Mouse (Mus musculus): ENCODE data around the gene Kctd19.

Gene Kctd19

DNA sequence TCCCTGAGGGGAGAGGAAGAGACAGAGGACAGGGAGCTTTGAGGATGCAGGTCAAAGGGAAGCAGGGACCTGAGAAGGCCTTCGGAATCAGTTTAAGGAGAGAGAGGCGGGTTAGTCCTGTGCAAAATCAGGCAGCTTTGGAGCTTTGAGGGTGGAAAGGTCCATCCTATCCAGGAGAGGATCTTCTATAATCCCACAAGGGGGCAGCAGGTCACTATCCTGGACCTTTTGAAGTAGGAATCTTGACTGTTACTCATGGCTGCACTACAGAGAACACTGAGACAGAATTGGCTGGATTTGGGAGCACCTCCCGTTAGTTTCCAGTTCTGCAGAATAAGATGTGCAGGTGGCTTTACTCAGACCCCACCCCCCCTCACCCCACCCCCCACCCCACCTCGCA, 53.7 kb downstream of the Kctd19 start:
- no peak for DNase-seq (ENCODE audit: low read depth, low spot score)

DNA sequence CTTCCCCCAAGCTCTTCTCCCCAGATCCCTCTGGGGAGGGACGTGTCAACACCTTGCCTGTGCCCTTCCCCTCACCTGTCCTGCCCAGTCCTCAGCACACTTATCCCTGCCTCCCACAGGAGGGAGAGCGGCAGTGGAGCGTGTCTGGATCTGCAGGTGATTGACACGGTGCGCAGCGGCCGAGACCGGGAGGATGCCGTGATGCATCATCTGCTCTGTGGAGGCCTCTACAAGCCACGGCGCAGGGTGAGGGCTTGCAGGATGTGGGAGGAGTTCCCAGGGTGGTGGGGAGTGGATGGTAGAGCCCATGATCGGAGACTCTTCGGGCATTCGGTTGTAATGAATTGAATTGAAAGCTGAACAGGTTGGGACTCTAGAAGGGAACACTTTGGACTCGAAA, 54.1 kb downstream of the Kctd19 start:
- no peak for DNase-seq (ENCODE audit: low read depth, low spot score)

DNA sequence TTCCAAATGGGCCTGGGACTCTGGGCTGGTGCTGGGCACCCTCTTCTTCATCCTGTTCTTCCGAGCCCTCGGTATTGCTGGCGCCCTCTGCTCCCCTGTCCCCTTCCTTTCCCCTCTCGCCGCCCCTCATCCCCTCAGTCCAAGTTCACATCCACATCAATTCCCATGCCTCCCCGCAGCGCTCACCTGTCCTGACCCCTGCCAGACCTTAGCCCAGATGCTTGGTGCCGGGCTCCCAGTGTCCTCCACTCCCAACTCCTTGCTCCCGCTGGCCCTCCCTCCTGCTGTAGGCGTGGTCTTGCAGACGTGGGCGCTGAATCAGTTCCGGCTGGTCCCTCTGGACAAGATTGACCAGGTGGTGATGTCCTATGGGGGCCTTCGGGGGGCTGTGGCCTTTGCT, 56.6 kb downstream of the Kctd19 start:
- no peak for DNase-seq (ENCODE audit: low read depth, low spot score)

DNA sequence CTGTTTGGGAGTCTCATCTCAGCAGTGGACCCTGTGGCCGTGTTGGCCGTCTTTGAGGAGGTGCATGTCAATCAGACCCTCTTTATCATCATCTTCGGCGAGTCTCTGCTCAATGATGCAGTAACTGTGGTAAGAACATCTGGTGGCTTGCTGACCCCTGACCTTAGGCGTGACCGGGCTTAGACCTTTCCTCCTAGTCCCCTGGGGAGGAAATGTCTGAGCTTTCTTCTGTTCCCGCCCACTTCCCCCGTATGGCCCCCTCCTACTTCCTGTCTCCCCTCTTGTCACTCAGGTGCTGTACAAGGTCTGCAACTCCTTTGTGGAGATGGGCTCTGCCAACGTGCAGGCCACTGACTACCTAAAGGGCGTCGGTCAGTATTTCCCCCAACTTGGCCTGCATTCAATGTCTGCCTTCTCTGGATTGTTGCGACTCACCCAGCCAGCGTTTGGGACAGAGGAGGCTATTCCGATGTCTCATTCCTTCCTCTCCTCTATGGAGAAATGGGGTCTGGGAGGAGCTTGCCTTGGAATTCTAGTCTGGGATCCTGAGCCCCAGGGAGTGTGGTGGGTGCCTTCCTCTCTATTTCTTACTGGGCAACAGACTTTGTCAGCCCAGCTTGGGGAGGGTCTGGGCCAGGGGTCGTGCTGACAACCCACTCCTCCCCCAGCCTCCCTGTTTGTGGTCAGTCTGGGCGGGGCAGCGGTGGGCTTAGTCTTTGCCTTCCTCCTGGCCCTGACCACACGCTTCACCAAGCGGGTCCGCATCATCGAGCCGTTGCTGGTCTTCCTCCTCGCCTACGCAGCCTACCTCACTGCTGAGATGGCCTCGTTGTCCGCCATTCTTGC, 57.9 kb downstream of the Kctd19 start:
- DNase-seq (ENCODE audit: low read depth, low spot score), result no peak

DNA sequence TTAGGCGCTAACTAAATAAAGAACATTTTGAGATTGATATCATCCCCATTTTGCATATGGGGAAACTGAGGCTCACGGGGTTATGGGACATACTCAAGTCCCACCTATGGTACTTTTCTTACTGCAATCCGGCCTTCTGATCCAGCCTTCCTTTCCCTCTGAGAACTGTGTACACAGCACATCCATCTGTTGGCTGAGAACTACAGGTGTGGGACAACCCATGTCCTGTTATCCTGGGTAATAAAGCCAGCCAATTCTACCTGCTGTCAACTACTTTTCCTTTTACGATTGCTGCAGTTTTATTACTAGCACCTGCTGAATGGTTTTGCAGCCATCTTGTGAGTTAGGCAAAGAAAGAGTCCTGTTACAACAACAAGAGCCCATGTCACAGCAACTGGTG, 58.8 kb downstream of the Kctd19 start:
- DNase-seq (ENCODE audit: low read depth, low spot score), result no peak

DNA sequence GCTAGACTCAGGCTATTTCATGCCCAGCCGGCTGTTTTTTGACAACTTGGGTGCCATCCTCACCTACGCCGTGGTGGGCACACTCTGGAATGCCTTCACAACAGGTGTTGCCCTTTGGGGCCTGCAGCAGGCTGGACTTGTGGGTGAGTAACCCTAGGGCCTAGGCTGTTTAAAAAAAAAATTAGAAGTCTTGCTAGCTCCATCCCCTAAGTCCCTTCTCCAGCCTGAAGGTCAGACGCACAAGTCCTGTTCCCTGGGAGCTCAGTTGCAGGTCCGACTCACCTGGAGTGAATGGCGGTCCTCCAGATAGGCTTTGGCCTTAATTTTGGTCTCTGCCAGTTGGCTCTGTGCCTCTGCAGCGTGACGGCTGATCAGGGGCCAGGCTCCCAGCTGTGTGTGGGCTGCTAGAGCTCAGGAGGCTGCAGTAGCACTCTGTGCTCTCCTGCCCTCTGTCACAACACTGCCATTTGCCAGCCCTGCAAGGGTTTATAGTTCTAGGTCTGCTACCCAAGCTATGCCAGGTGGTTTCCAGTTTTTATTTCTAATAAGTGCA, 59.6 kb downstream of the Kctd19 start:
- DNase-seq (ENCODE audit: low read depth, low spot score), result no peak

DNA sequence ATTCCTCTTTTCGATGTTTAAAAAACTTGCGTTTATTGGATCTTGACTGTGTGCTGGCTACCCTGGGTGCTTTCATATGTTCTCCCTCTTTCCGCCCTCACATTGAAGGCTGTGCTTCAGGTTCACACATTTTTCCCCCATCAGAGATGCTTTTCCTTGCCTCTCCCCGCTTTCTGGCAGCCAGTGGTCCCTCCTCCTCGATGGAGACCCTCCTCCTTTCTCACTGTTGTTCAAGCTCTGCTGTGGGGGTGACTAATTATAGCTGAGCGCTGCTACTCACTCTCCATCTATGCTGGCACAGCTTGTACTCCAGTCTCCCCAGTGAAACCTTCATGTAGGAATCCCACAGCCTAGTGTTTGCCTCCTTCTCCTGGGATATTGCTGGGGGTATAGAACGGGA, 63.1 kb downstream of the Kctd19 start:
- no peak for DNase-seq (ENCODE audit: low read depth, low spot score)

DNA sequence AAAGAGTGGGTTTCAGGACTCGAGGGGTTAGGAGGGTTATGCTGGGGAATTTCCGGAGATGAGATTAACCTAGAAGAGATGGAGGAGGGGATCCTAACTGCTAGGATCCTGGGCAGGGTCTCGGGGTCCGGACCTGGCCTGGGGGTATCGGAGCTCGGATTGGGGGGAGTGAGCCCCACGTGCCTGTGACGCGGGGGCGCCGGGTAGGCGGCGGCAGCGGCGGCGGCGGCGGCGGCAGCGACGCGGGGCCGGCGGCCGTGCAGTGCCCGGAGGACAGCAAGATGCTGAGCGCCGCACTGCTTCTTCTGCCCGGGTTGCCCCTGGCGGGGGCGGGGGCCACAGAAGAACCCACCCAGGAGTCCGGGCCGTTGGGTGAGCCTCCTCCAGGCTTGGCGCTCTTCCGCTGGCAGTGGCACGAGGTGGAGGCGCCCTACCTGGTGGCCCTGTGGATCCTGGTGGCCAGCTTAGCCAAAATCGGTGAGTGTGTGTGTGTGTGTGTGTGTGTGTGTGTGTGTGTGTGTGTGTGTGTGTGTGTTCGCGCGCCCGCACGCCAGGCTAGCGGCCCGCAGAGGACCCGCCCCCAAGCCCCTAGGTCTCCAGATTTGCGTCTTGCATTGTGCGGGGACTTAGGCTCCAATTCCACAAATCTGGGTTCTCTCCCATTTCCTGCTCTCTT, 64.1 kb downstream of the Kctd19 start:
- no peak for DNase-seq (ENCODE audit: low read depth, low spot score)

DNA sequence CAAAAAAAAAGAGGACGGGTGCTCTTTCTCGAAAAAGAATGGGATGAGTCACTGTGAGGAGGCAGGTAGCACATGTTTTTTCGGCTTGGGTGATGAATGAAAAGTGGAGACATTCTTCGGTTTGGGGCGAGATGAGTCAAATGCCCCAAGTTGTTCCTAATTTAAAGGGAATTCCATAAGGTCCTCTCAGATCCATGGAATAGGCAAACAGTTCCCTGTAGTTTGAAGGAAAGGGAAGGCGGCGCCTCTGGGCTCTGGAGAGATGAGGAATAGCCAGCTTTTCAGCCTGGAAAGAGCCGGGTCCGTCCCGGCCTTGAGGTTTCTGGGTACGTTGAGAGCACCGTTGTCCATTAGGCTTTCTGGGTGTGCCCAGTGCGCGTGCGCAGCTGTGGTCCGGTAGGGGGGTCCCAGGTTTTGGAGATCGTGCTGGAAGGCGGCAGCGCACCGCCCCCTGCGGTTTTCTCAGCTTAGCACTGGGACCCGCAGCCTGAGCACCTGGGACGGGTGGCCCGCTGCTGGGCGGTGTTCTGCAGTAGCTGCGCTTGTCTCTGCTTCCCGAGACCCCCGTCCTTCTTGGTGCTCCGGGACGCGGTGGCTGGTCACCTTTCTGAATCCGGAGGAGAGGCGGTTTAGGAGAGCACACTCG, 64.7 kb downstream of the Kctd19 start, which contains the start of gene Slc9a5:
Gene Slc9a5, plus strand, starts transcription at position 394 of the 646 bp plus-strand sequence.
- no peak for DNase-seq (ENCODE audit: low read depth, low spot score)

DNA sequence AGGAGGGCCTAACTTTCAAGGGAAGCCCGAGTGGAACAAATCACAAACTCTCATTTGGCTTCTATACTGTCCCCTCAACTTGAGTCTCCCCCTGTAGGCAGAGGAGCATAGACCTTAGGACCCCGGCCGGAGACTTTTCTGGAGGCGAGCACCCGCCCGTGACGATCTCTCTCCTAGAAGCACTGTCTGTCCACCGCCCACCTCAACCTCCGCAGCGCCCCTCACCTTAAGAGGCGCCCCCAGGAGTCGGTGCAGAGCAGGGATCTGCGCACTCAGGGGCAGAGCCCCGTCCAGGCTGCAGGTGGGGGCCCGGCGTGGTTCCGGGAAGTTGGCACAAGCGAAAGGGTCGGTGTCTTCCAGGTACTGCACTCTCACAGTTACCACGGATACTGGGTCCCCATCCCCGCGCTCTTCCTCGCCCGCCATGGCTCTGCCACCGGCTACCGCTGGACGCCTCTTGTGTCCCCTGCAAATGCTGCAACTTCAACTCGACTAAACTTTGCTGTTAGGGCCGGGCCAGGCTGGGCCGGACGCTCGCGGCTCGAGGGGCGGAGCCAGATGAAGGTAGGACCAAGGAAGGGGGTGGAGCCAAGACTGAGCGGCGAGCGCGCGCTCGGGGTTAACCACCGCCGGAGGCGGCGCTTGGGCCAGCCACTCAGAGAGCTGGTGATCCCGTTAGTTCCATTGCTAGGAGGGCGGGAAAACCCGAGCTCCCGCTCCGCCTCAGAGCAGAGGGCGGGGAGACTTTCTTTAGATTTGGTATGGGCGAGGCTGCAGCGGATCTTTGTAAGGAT, 65.7 kb downstream of the Kctd19 start, which contains the start of gene Fhod1:
Gene Fhod1, minus strand, starts transcription at position 526 of the 794 bp plus-strand sequence.
- DNase-seq (ENCODE audit: low read depth, low spot score), result peak; percentile 95

DNA sequence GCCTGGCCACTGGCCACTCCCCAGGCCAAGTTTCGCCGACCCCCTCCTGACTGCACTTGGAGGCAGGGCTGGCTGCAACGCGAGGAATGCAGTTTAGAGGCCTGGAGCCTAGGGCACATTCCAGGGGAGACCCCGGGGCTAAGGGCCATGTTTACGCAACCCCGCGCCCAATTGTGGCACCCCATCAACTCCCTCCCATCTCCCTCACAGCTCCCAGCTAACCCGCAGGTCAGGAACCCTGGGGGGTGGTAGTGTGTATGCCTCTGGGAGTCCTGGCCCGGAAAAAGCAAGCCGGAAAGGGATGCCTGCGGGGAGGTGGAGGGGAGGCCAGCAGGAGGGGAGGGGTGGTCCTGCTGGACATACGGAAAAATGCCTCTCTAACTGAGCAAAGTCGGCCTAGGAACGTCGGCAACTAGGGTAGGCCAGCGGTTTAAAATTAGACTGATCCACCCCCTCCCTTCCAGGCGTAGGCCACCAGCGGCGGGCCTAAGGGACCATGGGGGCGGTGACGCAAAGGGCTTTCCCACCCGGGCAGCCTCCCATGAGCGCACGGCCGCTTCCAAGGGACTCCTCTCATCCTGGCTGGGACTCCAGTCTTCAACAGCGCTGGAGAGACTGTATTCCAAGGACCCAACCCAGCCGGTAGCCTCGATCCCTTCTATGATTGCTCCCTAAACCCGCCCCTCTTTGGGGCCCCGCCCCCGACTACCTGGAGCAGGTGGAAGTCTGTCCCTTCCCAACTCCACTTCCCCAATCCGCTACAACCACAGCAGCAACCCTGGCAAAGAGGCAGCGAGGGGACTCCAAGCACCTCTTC, 66.5 kb downstream of the Kctd19 start:
- peak; percentile 56 for DNase-seq (ENCODE audit: low read depth, low spot score)

DNA sequence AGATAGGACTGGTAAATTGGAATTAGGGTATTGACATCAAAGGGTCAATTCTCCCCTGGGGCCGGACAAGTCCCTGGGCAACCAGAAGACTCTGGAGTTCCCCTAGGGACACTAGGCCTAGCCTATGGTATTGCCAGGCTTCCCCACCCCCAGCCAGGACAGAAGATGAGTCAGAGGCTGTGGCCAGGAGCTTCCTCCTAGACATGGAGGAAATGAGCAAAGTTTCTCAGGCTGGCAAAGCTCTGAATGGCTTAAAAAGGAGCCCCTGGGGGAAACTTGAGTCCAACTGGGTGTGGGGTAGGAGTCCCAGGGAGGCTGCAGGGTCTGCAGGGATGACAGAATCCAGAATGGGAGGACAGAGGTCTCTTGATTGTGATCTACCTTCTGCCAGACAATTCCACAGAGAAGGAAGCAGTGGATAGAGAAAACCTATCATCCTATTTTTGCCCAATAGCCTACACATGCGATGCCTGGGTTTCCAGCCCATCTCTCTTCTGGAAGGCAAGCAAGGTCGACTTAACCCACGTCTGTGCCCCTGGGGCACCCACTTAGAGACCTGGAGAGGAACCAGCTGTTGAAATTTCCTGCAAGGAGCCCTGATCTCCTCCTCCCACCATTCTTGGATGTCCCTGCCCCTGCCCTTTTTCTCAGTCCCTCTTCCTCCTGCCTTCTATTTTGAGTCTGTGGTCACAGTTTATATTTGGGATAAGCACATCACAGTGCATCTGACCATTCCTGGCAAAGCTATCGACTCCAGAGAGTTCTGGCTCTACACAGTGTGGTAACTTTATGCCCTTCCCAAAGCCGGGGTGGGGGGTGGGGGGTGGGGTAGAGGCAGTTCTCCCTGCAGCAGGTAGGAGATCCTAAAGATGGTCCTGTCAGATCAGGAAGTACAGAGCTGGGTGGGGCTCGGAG, 68.0 kb downstream of the Kctd19 start:
- DNase-seq (ENCODE audit: low read depth, low spot score), result no peak

DNA sequence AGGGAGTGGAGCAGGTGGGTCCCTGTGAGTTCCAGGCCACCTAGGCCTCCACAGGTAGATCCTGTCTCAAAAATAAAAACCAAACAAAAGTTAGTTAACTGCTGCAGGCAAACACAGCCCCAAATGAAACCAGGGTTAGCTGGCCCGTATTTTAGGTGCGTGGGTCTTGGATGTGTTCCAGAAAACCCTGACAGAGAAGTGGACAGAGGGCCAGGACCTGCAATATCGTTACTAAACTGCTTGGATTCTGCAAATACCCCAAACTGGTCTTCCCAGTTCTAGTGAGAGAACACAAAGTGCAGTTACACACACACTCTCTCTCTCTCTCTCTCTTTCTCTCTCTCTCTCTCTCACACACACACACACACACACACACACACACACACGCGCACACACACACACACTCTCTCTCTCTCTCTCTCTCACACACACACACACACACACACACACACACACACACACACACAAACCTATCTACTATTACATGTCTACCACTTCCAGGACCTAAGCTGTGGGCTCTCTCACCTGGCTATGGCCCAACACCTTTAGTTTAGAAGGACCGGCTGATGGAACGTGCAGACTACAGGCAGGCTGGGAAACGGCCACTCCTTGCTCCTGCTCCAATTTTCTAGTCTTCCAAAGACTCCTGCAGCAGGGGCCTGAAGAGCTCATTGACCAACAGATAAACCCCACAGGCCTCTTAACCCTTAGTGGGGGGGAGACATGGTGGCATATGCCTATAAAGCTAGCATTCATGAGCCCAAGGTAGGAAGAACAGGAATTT, 69.3 kb downstream of the Kctd19 start:
- no peak for DNase-seq (ENCODE audit: low read depth, low spot score)

DNA sequence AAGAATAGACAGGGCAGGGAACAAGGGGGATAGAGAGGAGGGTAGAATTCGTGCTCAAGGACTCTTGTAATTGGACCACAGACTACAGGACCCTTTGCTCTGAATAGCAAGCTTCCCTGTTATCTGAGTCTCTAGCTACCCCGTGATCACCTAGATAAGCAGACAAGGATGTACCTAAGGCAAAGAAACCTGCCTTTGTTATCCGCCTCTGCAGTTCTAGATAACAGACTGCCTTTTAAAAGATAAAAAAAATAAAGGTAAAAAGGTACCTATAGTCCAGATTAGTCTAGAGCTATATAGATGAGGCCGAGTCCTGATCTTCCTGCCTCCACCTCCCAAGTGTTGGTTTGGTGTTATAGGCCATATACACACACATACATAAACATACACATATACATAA, 70.5 kb downstream of the Kctd19 start:
- no peak for DNase-seq (ENCODE audit: low read depth, low spot score)

DNA sequence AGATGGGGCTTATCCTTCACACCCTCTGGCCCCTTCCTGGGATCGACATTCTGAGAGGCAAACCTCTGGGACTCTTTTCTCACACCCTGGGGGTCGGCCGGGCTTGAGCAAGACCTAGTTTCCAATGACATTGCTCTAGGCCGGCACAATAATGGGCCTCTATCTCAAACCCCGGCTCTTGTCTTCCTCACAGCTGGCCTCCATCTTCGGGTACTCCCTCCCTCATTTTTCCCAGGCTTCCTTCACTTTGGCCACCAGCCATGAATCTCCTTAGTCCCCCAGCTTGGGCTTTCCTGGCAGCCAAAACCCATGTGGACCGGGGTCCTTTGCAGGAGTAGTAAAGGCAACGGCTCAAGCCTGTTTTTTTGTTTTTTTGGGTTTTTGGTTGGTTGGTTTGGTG, 71.9 kb downstream of the Kctd19 start:
- DNase-seq (ENCODE audit: low read depth, low spot score), result no peak

DNA sequence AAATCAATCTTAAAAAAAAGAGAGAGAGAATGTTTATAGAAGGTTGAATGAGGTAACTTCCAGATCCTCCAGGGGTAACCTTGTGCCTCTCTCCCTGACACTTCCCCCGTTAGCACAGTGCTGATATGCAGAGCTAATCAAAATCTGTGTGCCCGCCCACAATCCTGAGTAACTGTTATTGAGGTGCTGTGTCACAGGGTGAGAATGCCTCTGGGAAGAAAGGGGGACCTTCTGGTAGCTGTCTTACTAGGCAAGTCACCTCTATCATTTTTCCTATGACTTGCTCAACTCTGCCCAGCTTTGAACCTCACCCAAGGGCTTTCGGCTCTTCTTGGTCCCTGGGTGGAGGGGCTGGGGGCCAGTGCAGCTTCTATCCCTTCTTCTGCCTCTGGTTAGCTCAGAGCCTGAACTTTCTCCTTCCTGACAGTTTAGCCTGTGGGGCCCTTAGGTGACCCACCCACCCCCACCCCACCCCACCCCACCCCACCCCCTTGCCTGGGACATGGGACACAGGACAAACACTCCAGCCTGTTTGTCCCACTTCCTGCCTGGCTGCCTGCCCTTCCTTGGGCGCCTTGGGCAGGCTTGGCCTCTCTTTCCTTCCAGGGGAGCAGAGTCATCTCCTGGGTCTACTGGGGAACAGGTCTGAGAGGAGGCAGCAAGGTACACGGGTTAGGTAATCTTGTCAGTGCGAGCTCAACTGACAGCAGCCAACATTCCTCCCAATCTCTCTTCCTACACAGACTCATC, 73.2 kb downstream of the Kctd19 start:
- DNase-seq (ENCODE audit: low read depth, low spot score), result no peak

DNA sequence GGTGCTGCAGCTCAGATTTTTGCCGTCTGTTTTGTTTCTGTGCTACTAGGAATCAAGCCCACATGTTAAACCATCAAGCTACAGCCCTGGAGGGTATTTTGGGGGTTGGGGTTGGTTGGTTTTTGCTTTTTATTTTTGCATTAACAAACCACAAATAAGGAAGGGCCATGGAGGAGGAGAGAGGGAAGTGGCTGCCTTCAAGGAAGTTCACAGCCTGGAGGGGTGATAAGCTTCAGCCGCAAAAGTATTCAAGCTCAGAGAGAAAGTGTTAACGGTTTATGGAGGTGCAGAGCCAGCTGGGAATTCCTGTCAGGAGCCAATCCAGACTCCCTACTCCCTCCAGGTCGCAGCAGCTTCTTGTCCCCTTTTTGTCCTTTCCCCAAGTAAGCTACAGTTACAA, 74.3 kb downstream of the Kctd19 start:
- no peak for DNase-seq (ENCODE audit: low read depth, low spot score)
